Mouse (Mus musculus): ENCODE measurements around the gene Gng2. TPM values are rescaled to one million over a fixed set of nuclear protein-coding genes. Genes with fewer than 3 reads are reported as not detected.

Gene Gng2
- polyA plus RNA-seq, 1 experiment from 2014 or later, result 451 TPM

DNA sequence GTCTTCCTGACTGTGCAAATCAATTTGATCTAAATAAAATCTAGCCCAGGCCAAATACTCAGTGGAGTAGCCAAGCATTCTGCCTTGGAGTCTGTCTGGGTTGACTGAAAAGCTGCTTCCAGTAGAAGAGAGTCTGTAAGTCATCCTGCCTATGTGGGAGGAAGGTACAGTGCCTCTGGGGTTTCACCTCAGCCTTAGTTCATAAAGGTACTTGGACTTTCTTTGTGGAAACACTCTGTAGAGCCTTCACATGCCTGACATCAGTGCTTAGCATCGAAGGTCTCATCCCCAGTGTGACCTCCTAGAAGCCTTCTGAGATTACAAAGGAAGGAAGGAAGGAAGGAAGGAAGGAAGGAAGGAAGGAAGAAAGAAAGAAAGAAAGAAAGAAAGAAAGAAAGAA lies 7.9 kb downstream of the Gng2 start:
- Histone ChIP-seq H3K9me3 (ENCODE audit: control insufficient read depth, low read length) (no peaks in the 10 kb centered on the region), H3K9ac (replicated peaks; ENCODE audit: low read depth, low read length) (no peak overlapping the region), H3K27ac (ENCODE audit: low read depth, low read length) (no peak overlapping the region), H3K4me3 (ENCODE audit: low read depth, low read length) (no peak overlapping the region), H3K36me3 (ENCODE audit: control insufficient read depth, insufficient read depth, low read length) (no peaks in the 10 kb centered on the region), H3K4me1 (ENCODE audit: control insufficient read depth, insufficient read depth, low read length) (peaks cover 25% of the 10 kb centered on the region), H3K4me2 (ENCODE audit: low read depth, low read length) (no peak overlapping the region), H3K27me3 (ENCODE audit: control insufficient read depth, insufficient read depth, low read length) (no peaks in the 10 kb centered on the region)
- ATAC-seq (ENCODE audit: low read depth), result no peak
- WGBS, result 94% methylated on average over 1 of the region's 1 CpGs

GRCm38 (mm10) chr14:19969011-19969521 lies 8.4 kb downstream of the Gng2 start:
- no peak overlapping the region for H3K4me2 ChIP-seq (ENCODE audit: low read depth, low read length)
- ATAC-seq (ENCODE audit: low read depth), result no peak
- WGBS, result 59% methylated on average over 5 of the region's 5 CpGs
- no peaks in the 10 kb centered on the region for H3K9me3 ChIP-seq (ENCODE audit: control insufficient read depth, low read length)
- H3K27ac ChIP-seq (ENCODE audit: low read depth, low read length), result no peak overlapping the region
- H3K27me3 ChIP-seq (ENCODE audit: control insufficient read depth, insufficient read depth, low read length), result no peaks in the 10 kb centered on the region
- no peaks in the 10 kb centered on the region for H3K36me3 ChIP-seq (ENCODE audit: control insufficient read depth, insufficient read depth, low read length)
- peaks cover 23% of the 10 kb centered on the region for H3K4me1 ChIP-seq (ENCODE audit: control insufficient read depth, insufficient read depth, low read length)
- H3K4me3 ChIP-seq (ENCODE audit: low read depth, low read length), result no peak overlapping the region
- no peak overlapping the region for H3K9ac ChIP-seq (replicated peaks; ENCODE audit: low read depth, low read length)

GRCm38 (mm10) chr14:19968321-19969010 lies 9.0 kb downstream of the Gng2 start:
- no peak for ATAC-seq (ENCODE audit: low read depth)
- Histone ChIP-seq H3K4me3 (ENCODE audit: low read depth, low read length) (no peak overlapping the region), H3K4me1 (ENCODE audit: control insufficient read depth, insufficient read depth, low read length) (peaks cover 27% of the 10 kb centered on the region), H3K27me3 (ENCODE audit: control insufficient read depth, insufficient read depth, low read length) (no peaks in the 10 kb centered on the region), H3K36me3 (ENCODE audit: control insufficient read depth, insufficient read depth, low read length) (no peaks in the 10 kb centered on the region), H3K4me2 (ENCODE audit: low read depth, low read length) (no peak overlapping the region), H3K9me3 (ENCODE audit: control insufficient read depth, low read length) (no peaks in the 10 kb centered on the region), H3K9ac (replicated peaks; ENCODE audit: low read depth, low read length) (no peak overlapping the region), H3K27ac (ENCODE audit: low read depth, low read length) (no peak overlapping the region)
- 84% methylated on average over 7 of the region's 7 CpGs for WGBS

DNA sequence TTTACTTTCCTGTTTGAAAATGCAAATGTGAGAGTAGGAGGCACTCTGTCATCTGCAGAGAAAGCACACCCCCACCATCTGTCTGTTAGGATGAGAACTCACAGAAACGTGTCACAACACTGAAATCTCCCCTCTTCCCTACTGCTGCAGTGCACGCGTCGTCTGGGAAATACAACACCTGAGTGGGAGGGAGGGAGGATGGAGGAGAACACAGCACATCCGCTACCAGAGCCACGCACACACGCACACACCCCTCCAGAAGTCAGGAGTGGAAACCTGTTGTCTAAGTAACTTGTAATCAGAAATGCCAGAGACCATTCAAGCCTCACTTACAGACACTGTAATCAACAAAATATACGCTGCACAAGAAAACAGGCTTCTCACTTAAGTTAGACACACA lies 9.9 kb downstream of the Gng2 start:
- H3K27ac ChIP-seq (ENCODE audit: low read depth, low read length), result no peak overlapping the region
- no peaks in the 10 kb centered on the region for H3K36me3 ChIP-seq (ENCODE audit: control insufficient read depth, insufficient read depth, low read length)
- no peak overlapping the region for H3K4me3 ChIP-seq (ENCODE audit: low read depth, low read length)
- no peak for ATAC-seq (ENCODE audit: low read depth)
- no peak overlapping the region for H3K9ac ChIP-seq (replicated peaks; ENCODE audit: low read depth, low read length)
- H3K9me3 ChIP-seq (ENCODE audit: control insufficient read depth, low read length), result no peaks in the 10 kb centered on the region
- WGBS, result 60% methylated on average over 8 of the region's 8 CpGs
- H3K27me3 ChIP-seq (ENCODE audit: control insufficient read depth, insufficient read depth, low read length), result no peaks in the 10 kb centered on the region
- H3K4me2 ChIP-seq (ENCODE audit: low read depth, low read length), result no peak overlapping the region
- H3K4me1 ChIP-seq (ENCODE audit: control insufficient read depth, insufficient read depth, low read length), result peaks cover 27% of the 10 kb centered on the region

DNA sequence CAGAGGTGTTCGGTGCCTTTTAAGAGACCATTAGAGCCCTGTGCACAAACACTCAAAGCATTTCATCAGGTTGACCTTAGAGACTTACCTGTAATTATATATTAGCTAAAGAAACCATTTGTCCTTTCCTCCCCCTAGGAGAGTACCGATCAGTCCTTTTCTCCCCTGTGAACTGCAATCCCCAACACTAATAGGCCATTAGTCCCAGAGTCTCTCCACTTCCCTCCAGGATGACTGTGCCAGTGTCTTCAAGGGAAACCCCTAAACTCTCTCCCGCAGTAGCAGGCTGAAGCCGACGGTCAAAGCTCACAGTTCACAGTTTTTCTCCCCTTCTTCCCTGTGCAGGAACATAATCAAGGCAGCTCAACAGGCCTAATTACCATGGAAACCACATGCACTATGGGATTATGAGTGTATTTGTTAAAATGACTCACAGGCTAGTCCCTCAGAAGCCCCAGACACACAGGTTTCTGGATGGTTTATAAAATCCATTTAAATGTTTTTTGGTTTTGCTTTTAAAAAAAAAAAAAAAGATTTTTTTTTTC lies 13.4 kb downstream of the Gng2 start:
- no peak overlapping the region for H3K4me3 ChIP-seq (ENCODE audit: low read depth, low read length)
- H3K27me3 ChIP-seq (ENCODE audit: control insufficient read depth, insufficient read depth, low read length), result no peaks in the 10 kb centered on the region
- no peak overlapping the region for H3K9ac ChIP-seq (replicated peaks; ENCODE audit: low read depth, low read length)
- no peak overlapping the region for H3K4me2 ChIP-seq (ENCODE audit: low read depth, low read length)
- WGBS, result 43% methylated on average over 5 of the region's 5 CpGs
- H3K4me1 ChIP-seq (ENCODE audit: control insufficient read depth, insufficient read depth, low read length), result peaks cover 24% of the 10 kb centered on the region
- H3K27ac ChIP-seq (ENCODE audit: low read depth, low read length), result no peak overlapping the region
- no peaks in the 10 kb centered on the region for H3K9me3 ChIP-seq (ENCODE audit: control insufficient read depth, low read length)
- no peak for ATAC-seq (ENCODE audit: low read depth)
- peaks cover 5% of the 10 kb centered on the region; the same call in 1 of the 2 replicates for H3K36me3 ChIP-seq (ENCODE audit: control insufficient read depth, insufficient read depth, low read length)

DNA sequence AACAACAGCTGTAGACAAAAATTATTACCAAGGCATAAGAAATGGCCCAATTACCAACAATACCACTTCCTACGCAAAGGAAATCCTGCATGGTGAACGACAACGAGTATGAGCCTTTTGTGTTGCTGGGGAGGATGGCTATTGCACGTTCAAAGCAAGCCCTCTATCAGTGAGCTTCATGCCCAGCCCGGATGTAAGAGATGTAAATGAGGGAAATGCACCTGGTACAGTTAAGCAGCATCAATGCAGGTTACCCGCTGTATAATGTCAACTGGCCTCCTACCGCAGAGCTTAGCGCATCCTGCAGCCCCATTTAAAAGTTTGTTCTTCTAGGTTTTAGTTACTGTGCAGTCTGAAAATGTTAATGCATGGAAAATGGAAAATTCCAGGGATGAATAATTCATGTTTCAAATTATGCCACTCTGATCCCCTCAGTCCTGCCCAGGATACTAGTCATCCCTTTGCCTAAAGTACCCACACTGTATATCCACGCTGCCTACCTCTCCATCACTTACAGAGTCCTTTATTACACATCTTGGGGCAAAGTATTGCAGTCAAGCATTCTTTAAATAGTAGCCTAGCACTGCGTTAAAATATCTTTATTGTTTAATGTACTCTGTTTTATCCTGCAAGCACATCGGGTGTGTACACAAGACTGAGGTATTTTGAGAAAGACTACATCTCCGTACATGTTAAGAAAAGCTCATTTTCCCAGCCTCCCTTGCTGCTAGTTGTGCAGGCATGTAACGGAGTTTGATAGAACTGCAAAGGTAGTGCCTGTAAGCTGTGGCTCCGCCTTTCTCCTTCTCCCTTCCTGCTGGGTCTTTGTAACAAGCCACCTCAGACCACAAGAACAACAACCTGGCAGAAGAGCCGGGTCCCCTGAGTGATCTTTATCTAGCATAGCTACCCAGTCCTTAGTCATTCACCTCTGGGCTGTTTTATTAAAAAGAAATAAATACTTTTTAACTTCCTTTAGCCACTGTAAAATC lies 15.2 kb downstream of the Gng2 start:
- H3K9me3 ChIP-seq (ENCODE audit: control insufficient read depth, low read length), result no peaks in the 10 kb centered on the region
- H3K27me3 ChIP-seq (ENCODE audit: control insufficient read depth, insufficient read depth, low read length), result no peaks in the 10 kb centered on the region
- peak; percentile 33; the same call in 1 of the 2 replicates for ATAC-seq (ENCODE audit: low read depth)
- no peak overlapping the region for H3K4me3 ChIP-seq (ENCODE audit: low read depth, low read length)
- H3K4me1 ChIP-seq (ENCODE audit: control insufficient read depth, insufficient read depth, low read length), result peaks cover 18% of the 10 kb centered on the region
- WGBS, result 48% methylated on average over 15 of the region's 15 CpGs
- no peak overlapping the region for H3K4me2 ChIP-seq (ENCODE audit: low read depth, low read length)
- peaks cover 8% of the 10 kb centered on the region; the same call in 1 of the 2 replicates for H3K36me3 ChIP-seq (ENCODE audit: control insufficient read depth, insufficient read depth, low read length)
- H3K27ac ChIP-seq (ENCODE audit: low read depth, low read length), result no peak overlapping the region
- no peak overlapping the region for H3K9ac ChIP-seq (replicated peaks; ENCODE audit: low read depth, low read length)

GRCm38 (mm10) chr14:19959860-19960259 lies 17.6 kb downstream of the Gng2 start:
- no peak overlapping the region for H3K4me2 ChIP-seq (ENCODE audit: low read depth, low read length)
- ATAC-seq (ENCODE audit: low read depth), result no peak
- H3K27me3 ChIP-seq (ENCODE audit: control insufficient read depth, insufficient read depth, low read length), result no peaks in the 10 kb centered on the region
- H3K9me3 ChIP-seq (ENCODE audit: control insufficient read depth, low read length), result no peaks in the 10 kb centered on the region
- peaks cover 14% of the 10 kb centered on the region for H3K4me1 ChIP-seq (ENCODE audit: control insufficient read depth, insufficient read depth, low read length)
- peaks cover 11% of the 10 kb centered on the region; the same call in 1 of the 2 replicates for H3K36me3 ChIP-seq (ENCODE audit: control insufficient read depth, insufficient read depth, low read length)
- H3K4me3 ChIP-seq (ENCODE audit: low read depth, low read length), result no peak overlapping the region
- H3K27ac ChIP-seq (ENCODE audit: low read depth, low read length), result no peak overlapping the region
- 78% methylated on average over 9 of the region's 9 CpGs for WGBS
- H3K9ac ChIP-seq (replicated peaks; ENCODE audit: low read depth, low read length), result no peak overlapping the region

DNA sequence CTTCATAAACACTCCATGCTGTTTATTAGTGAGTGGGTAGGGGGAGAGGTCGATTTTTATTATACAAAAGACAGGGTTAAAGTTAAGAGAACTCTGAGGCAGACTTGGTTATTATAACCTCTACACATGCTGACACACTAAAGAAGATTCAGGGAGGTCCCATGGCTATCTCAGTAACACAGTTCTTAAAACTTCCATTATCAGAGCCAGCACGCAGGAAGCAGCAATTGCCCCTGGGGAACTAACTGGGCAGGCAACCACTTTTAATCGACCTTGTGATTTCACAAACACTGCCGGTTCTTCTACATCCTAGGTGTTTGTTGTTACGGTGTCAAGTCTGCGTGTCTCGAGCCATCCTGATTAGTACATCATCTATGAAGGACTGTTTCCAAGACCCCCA lies 22.4 kb downstream of the Gng2 start:
- ATAC-seq (ENCODE audit: low read depth), result no peak
- Histone ChIP-seq H3K4me2 (ENCODE audit: low read depth, low read length) (no peak overlapping the region), H3K36me3 (ENCODE audit: control insufficient read depth, insufficient read depth, low read length) (peaks cover 11% of the 10 kb centered on the region; the same call in 1 of the 2 replicates), H3K27ac (ENCODE audit: low read depth, low read length) (no peak overlapping the region), H3K27me3 (ENCODE audit: control insufficient read depth, insufficient read depth, low read length) (no peaks in the 10 kb centered on the region), H3K9ac (replicated peaks; ENCODE audit: low read depth, low read length) (no peak overlapping the region), H3K4me1 (ENCODE audit: control insufficient read depth, insufficient read depth, low read length) (no peaks in the 10 kb centered on the region), H3K9me3 (ENCODE audit: control insufficient read depth, low read length) (no peaks in the 10 kb centered on the region), H3K4me3 (ENCODE audit: low read depth, low read length) (no peak overlapping the region)
- 86% methylated on average over 7 of the region's 7 CpGs for WGBS

Measured in neural tube, embryonic 14.5 days (tissue).